Mouse (Mus musculus) spleen, adult 12 weeks (tissue): ENCODE results near the gene Sox13.
A peak's percentile ranks its signal among the peaks of the same experiment; 100 is the strongest.

Source experiments
- DNase-seq: peaks from one replicate; pipeline ENCODE4 v3.0.0; 2022; ENCODE audit warnings: low spot score

The Sox13 gene

GRCm38 (mm10) chr1:133431133-133431532 is 7.0 kb upstream of the Sox13 start:
- no peak for DNase-seq

DNA sequence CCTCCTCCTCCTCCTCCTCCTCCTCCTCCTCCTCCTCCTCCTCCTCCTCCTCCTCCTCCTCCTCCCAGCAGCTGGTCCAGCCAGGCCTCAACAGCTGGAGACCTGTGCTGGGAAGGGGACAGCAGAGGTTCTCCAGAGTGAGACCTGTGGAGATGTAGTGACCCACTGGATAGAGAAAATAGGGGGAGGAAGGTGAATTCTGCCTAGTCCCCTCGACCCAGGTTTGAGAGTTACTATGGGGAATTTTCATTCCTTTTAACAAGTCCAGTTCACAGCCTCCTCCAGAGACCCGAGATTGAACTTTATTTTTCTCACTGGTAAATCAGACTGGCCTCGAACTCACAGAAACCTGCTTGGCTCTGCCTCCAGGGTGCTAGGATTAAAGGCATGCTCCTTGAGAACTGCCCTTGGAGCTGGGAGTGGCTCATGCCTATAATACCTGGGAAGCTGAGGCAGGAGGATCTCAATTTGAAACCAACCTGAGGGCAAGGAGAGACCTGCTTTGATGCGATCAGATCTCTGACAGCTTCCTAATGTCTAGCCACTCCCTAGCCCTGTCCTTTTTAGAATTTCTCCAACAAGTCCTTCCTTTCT is 467 bp upstream of the Sox13 start:
- no peak for DNase-seq

GRCm38 (mm10) chr1:133423166-133423542 is 1.0 kb downstream of the Sox13 start:
- no peak for DNase-seq

DNA sequence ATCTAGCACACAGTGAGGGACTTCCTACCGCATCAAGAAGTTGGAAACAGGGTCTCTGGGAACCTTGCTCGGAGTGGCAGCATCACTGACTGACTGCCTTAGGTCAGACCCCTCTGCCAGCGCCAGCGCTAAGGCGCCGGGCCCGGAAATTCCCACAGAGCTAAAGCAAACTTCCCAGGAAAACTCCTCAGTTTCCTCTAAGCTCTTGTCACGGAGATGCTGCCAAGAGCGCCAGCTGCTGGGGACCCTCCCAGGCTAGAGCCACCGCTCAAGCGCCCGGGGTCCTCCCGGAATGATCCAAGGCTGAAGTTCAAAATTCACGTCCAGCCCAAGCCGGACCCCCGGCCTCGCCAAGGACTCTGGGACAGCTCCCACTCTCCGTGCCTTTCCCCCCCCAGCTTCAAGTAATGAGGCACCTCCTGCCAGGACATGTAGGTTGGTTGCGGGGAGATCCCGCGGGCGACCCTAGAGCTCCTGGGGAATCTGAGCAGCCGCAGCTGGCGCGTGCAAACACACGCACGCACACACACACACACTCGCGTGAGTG is 1.5 kb downstream of the Sox13 start:
- DNase-seq, result no peak

GRCm38 (mm10) chr1:133421975-133422570 is 2.1 kb downstream of the Sox13 start:
- DNase-seq, result no peak

- DNase-seq, result no peak
Observed at GRCm38 (mm10) chr1:133421061-133421460, 3.1 kb downstream of the Sox13 start.

DNA sequence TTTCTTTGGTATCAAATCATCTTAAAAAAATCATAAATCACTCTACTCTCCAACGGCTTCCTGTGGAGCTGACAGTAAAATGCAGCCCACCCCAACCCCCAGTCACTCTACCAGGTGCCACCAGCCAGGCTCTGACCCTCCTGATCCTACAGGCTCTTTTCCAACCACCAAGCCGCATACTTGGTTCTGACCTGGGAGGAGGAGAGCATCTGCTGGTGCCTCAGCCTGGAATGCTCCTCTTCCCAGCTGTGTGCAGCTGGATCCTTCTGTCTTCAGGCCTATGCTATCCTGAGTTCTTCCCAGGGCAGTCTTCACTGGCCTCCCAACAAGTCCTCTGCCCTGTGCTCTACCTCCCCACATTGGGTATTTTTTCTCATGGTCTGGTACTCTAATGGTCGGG is 3.7 kb downstream of the Sox13 start:
- DNase-seq, result no peak

GRCm38 (mm10) chr1:133419178-133419834 is 4.9 kb downstream of the Sox13 start:
- no peak for DNase-seq

DNA sequence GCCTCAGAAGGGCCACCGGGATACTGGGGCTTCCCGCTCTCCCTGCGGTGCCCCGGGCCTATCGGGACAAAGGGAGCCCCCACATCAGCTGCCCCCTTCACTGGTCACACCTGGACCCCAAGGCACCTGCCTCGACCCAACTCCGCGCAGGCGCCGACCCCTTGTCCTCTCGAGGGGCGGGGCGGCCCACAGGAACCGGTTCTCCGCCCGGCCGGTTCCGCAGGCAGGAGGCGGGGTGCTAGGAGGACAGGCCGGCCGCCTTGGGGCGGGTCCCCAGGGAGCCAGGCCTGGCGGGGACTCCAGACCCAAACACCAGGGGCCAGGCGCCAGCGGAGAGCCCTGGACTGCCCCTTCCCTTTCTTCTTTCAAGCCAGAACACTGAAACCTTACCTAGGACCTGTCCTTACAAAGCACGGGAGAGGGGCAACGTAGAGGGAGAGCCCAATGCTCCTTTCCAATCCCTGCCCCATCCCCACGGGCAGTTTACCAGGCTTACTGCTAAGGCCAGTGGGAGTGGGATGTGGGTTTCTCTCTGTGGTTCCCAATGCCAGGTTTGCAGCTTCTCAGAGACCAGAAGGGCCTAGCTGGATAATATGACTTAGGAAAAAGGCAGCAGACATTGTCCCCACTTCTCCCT is 5.9 kb downstream of the Sox13 start:
- DNase-seq, result peak; percentile 14

- no peak for DNase-seq
Observed at GRCm38 (mm10) chr1:133417539-133417938, 6.6 kb downstream of the Sox13 start.

- DNase-seq, result no peak
Observed at GRCm38 (mm10) chr1:133417113-133417512, 7.1 kb downstream of the Sox13 start.

DNA sequence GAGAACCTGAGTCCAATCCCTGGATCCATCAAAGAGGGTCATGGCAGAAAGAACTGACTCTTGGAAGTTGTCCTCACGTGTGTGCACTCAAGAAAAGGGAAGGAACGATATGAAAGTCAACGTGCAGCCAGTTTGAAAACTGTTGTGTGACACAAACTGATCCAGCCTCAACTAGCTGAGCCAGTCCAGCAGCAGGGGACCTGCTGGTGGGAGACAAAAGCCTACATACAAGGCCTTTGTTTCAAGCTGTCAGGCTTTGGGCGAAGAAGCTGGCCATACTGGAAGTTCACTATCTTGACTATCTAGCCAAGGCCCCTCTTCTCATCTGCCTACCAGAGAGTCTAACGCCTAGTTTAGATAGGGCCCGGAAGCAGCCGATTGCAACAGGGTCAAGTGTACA is 7.7 kb downstream of the Sox13 start:
- no peak for DNase-seq

GRCm38 (mm10) chr1:133415505-133415904 is 8.7 kb downstream of the Sox13 start:
- DNase-seq, result no peak

DNA sequence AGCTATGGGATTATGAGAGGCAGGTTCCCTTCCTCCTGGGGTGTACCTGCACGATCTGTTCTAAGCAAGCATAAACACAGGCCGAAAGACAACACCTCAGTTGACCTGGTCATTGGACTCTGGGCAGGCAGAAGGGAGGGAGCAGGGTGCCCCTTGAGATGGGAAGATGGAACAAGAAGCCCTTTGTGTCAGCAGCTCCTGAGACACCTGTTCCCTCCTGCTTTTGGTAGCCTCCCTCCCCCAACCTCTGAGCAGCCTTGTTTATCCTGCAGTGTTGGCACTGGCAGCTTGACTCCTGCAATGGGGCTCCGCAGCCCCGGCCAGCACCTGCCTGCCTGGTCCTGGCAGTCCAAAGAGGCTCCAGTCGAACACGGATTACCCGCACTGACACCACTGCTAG is 9.1 kb downstream of the Sox13 start:
- no peak for DNase-seq

DNA sequence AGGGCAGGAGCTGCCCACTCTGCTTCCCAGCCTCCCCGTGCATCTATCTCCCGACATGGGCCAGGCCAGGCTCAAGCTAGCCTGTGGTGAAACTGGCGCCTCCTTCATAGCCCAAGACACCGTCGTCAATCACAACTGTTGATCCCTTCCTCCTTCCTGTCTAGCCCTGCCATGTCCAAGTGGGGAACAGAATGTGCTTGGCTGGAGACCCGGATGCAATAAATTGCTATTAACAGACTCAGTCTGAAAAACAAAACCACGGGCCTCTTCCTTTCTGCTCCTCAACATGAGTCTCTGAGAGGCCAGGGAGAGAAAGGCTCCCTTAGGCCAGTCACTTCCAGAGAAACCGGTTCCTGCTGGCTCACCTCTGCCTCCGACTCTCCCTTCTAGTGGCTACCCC is 11.2 kb downstream of the Sox13 start:
- DNase-seq, result no peak

- no peak for DNase-seq
Observed at GRCm38 (mm10) chr1:133411506-133412147, 12.6 kb downstream of the Sox13 start.

GRCm38 (mm10) chr1:133409786-133410185 is 14.4 kb downstream of the Sox13 start:
- no peak for DNase-seq

- no peak for DNase-seq
Observed at GRCm38 (mm10) chr1:133408880-133409516, 15.2 kb downstream of the Sox13 start.

- DNase-seq, result no peak
Observed at GRCm38 (mm10) chr1:133408321-133408720, 15.9 kb downstream of the Sox13 start.

- DNase-seq, result no peak
Observed at GRCm38 (mm10) chr1:133407436-133407835, 16.7 kb downstream of the Sox13 start.

- no peak for DNase-seq
Observed at GRCm38 (mm10) chr1:133406614-133407013, 17.6 kb downstream of the Sox13 start.

GRCm38 (mm10) chr1:133404005-133404404 is 20.2 kb downstream of the Sox13 start:
- no peak for DNase-seq
